Mouse (Mus musculus): ENCODE results near the gene Kif3a. TPM values are rescaled to one million over a fixed set of nuclear protein-coding genes. Genes with fewer than 3 reads are reported as not detected.

Gene Kif3a
- polyA plus RNA-seq, 1 experiment from 2014 or later: 48.2 TPM

GRCm38 (mm10) chr11:53528397-53529252 lies 38.6 kb upstream of the Kif3a start:
- Histone ChIP-seq H3K4me1 (replicated peaks) (peaks cover 25% of the 10 kb centered on the region; the same call in 1 of the 2 replicates), H3K9ac (no peak overlapping the region), H3K4me2 (replicated peaks) (no peak overlapping the region), H3K27me3 (replicated peaks) (no peaks in the 10 kb centered on the region), H3K27ac (no peak overlapping the region), H3K36me3 (0 out of 2 replicates have a peak, but pooled peaks cover 2% of the 10 kb centered on the region), H3K4me3 (replicated peaks) (no peak overlapping the region), H3K9me3 (no peaks in the 10 kb centered on the region)
- no peak for ATAC-seq
- 67% methylated on average over 9 of the region's 9 CpGs for WGBS

DNA sequence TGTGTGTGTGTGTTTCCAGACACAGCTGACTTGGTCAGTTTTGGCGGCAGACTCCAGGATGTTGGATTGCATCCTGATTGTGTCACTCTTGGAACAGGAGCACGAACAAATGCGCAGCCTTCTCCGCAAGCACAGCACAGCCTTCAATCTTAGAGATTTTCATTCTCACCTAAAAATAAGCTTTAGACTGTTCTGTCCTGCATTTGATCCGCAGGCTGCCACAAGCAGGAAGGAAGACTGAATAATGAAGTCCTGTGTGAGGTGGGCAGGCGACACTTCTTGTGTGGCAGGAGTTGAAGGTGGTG lies 38.0 kb upstream of the Kif3a start:
- Histone ChIP-seq H3K9me3 (no peaks in the 10 kb centered on the region), H3K4me3 (replicated peaks) (no peak overlapping the region), H3K9ac (no peak overlapping the region), H3K4me1 (replicated peaks) (peaks cover 21% of the 10 kb centered on the region; the same call in 1 of the 2 replicates), H3K27ac (no peak overlapping the region), H3K36me3 (0 out of 2 replicates have a peak, but pooled peaks cover 3% of the 10 kb centered on the region), H3K4me2 (replicated peaks) (no peak overlapping the region), H3K27me3 (replicated peaks) (no peaks in the 10 kb centered on the region)
- ATAC-seq: no peak
- WGBS: 48% methylated on average over 6 of the region's 6 CpGs

DNA sequence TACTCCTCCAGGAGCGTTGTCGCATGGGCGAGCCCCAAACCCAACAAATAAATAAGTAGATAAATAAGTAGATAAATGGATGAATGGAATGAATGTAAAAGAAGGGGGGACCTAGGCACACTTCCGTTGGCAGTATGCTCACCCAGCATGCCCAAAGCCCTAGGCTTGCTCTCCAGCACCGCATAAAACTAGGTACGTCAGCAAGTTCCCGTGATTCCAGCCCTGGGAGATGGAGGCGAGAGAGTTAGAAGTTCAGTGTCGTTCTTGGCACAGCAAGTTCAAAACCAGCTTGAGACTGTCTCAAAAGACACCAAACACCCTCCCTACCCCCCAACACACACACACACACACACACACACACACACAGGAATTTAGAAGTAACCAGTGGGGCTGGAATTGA lies 37.2 kb upstream of the Kif3a start:
- no peaks in the 10 kb centered on the region for H3K9me3 ChIP-seq
- no peaks in the 10 kb centered on the region for H3K27me3 ChIP-seq (replicated peaks)
- no peak overlapping the region for H3K4me2 ChIP-seq (replicated peaks)
- peaks cover 6% of the 10 kb centered on the region; the same call in 1 of the 2 replicates for H3K36me3 ChIP-seq
- ATAC-seq: no peak
- peaks cover 17% of the 10 kb centered on the region; the same call in 1 of the 2 replicates for H3K4me1 ChIP-seq (replicated peaks)
- 79% methylated on average over 9 of the region's 9 CpGs for WGBS
- H3K4me3 ChIP-seq (replicated peaks): no peak overlapping the region
- no peak overlapping the region for H3K9ac ChIP-seq
- H3K27ac ChIP-seq: no peak overlapping the region

GRCm38 (mm10) chr11:53531578-53532230 lies 35.5 kb upstream of the Kif3a start:
- 92% methylated on average over 10 of the region's 10 CpGs for WGBS

GRCm38 (mm10) chr11:53532231-53532620 lies 35.0 kb upstream of the Kif3a start:
- H3K27me3 ChIP-seq (replicated peaks): no peaks in the 10 kb centered on the region
- no peak overlapping the region for H3K4me3 ChIP-seq (replicated peaks)
- ATAC-seq: no peak
- no peak overlapping the region for H3K4me2 ChIP-seq (replicated peaks)
- WGBS: 89% methylated on average over 1 of the region's 1 CpGs
- peaks cover 27% of the 10 kb centered on the region for H3K36me3 ChIP-seq
- peaks cover 12% of the 10 kb centered on the region; the same call in 1 of the 2 replicates for H3K4me1 ChIP-seq (replicated peaks)
- H3K27ac ChIP-seq: no peak overlapping the region
- no peak overlapping the region for H3K9ac ChIP-seq
- no peaks in the 10 kb centered on the region for H3K9me3 ChIP-seq

More at GRCm38 (mm10) chr11:53531578-53532230, 35.5 kb upstream of the Kif3a start:
- Histone ChIP-seq H3K9ac (no peak overlapping the region), H3K27ac (no peak overlapping the region), H3K4me3 (replicated peaks) (no peak overlapping the region), H3K27me3 (replicated peaks) (no peaks in the 10 kb centered on the region), H3K4me2 (replicated peaks) (no peak overlapping the region), H3K36me3 (peaks cover 22% of the 10 kb centered on the region), H3K4me1 (replicated peaks) (peaks cover 12% of the 10 kb centered on the region; the same call in 1 of the 2 replicates), H3K9me3 (no peaks in the 10 kb centered on the region)
- no peak for ATAC-seq

GRCm38 (mm10) chr11:53539002-53539491 lies 28.1 kb upstream of the Kif3a start:
- no peak for ATAC-seq
- H3K36me3 ChIP-seq: peaks cover 28% of the 10 kb centered on the region
- WGBS: 79% methylated on average over 15 of the region's 15 CpGs
- H3K4me2 ChIP-seq (replicated peaks): no peak overlapping the region
- H3K9ac ChIP-seq: no peak overlapping the region
- H3K27ac ChIP-seq: no peak overlapping the region
- H3K27me3 ChIP-seq (replicated peaks): no peaks in the 10 kb centered on the region
- H3K4me1 ChIP-seq (replicated peaks): no peaks in the 10 kb centered on the region
- no peak overlapping the region for H3K4me3 ChIP-seq (replicated peaks)
- H3K9me3 ChIP-seq: no peaks in the 10 kb centered on the region

- ATAC-seq: no peak
- Histone ChIP-seq H3K9me3 (no peaks in the 10 kb centered on the region), H3K9ac (no peak overlapping the region), H3K4me3 (replicated peaks) (no peak overlapping the region), H3K4me2 (replicated peaks) (no peak overlapping the region), H3K4me1 (replicated peaks) (no peaks in the 10 kb centered on the region), H3K27ac (no peak overlapping the region), H3K36me3 (peaks cover 23% of the 10 kb centered on the region), H3K27me3 (replicated peaks) (no peaks in the 10 kb centered on the region)
- WGBS: 95% methylated on average over 3 of the region's 3 CpGs
Measured at GRCm38 (mm10) chr11:53540394-53540793, 26.8 kb upstream of the Kif3a start.

DNA sequence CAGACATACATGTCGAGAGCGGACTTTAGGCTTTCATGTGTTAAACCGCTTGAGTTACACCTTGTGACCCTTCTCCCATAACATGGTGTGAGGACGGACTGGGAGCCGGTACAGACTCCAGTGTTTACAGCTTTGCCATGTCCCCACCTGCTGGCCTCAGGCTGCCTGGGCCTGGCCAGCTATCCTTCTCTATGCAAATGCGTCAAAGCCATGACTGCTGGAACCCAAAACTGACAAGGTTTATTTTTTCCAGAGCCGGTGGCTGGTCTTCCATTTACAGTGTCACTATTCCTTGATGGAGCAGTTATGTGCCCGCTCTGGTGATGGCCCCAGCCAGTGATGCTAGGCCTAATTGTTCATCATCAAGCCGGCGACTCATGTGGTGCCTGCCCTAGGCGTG lies 26.0 kb upstream of the Kif3a start:
- Histone ChIP-seq H3K4me1 (replicated peaks) (no peaks in the 10 kb centered on the region), H3K36me3 (peaks cover 14% of the 10 kb centered on the region), H3K27ac (no peak overlapping the region), H3K4me3 (replicated peaks) (no peak overlapping the region), H3K9ac (no peak overlapping the region), H3K4me2 (replicated peaks) (no peak overlapping the region), H3K9me3 (no peaks in the 10 kb centered on the region), H3K27me3 (replicated peaks) (no peaks in the 10 kb centered on the region)
- no peak for ATAC-seq
- WGBS: 77% methylated on average over 11 of the region's 11 CpGs

GRCm38 (mm10) chr11:53543021-53543420 lies 24.2 kb upstream of the Kif3a start:
- H3K36me3 ChIP-seq: no peaks in the 10 kb centered on the region
- no peak overlapping the region for H3K4me2 ChIP-seq (replicated peaks)
- no peak for ATAC-seq
- peaks cover 3% of the 10 kb centered on the region; the same call in 1 of the 2 replicates for H3K4me1 ChIP-seq (replicated peaks)
- no peaks in the 10 kb centered on the region for H3K9me3 ChIP-seq
- no peak overlapping the region for H3K9ac ChIP-seq
- H3K27me3 ChIP-seq (replicated peaks): no peaks in the 10 kb centered on the region
- 48% methylated on average over 7 of the region's 7 CpGs for WGBS
- no peak overlapping the region for H3K27ac ChIP-seq
- no peak overlapping the region for H3K4me3 ChIP-seq (replicated peaks)

- Histone ChIP-seq H3K4me3 (replicated peaks) (no peak overlapping the region), H3K36me3 (no peaks in the 10 kb centered on the region), H3K27me3 (replicated peaks) (no peaks in the 10 kb centered on the region), H3K9ac (no peak overlapping the region), H3K4me1 (replicated peaks) (peaks cover 3% of the 10 kb centered on the region; the same call in 1 of the 2 replicates), H3K4me2 (replicated peaks) (no peak overlapping the region), H3K27ac (no peak overlapping the region), H3K9me3 (no peaks in the 10 kb centered on the region)
- WGBS: 45% methylated on average over 6 of the region's 6 CpGs
- ATAC-seq: no peak
Measured at GRCm38 (mm10) chr11:53546271-53546670, 20.9 kb upstream of the Kif3a start.

DNA sequence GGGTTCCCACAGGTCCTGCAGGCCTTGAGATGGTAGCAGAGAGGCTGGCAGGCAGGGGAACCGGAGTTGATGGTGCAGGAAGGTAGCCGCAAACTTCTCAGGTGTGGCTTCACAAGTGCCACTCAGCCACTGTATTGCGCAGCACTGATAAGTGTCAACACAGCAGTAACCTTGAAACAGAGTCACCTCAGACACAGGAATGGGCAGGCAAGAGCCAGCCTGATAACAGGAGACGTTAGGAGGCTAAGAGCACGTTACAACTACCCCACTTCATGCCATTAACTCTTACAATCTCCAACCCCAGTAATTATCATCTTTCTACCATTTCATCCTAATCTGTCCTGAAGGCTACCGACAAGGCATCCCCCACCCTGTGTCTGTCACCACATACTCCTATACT lies 19.6 kb upstream of the Kif3a start:
- peak; percentile 58; the same call in 1 of the 2 replicates for ATAC-seq

DNA sequence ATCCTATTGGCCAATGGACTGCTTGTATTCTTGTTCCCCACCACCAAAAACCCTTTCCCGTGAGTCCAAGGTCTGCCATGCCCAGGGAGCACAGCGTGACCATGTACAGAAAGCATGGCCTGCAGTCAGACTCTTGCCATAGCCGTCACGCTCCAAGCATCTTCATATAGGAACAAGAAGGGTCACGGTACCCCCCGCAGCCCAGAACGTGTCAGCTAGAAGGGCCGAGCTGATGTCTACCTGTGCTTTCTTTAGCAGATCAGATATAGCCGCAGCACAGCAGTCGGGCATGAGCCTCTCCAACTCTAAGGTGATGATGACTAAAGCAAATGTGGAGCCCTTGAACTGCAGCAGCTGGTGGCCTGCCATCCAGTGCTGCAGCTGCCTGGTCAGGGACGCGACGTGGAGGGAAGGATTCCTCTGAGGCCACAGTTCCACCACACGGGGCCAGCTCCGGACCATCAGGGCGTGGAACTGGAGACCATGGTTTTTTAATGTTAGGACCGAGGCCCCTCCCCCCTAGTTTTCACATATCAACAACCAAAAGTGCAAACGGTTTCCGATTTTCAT lies 19.1 kb upstream of the Kif3a start:
- Histone ChIP-seq H3K9me3 (no peaks in the 10 kb centered on the region), H3K36me3 (no peaks in the 10 kb centered on the region), H3K4me3 (replicated peaks) (no peak overlapping the region), H3K4me2 (replicated peaks) (no peak overlapping the region), H3K4me1 (replicated peaks) (peaks cover 3% of the 10 kb centered on the region; the same call in 1 of the 2 replicates), H3K9ac (no peak overlapping the region), H3K27me3 (replicated peaks) (no peaks in the 10 kb centered on the region), H3K27ac (no peak overlapping the region)
- 82% methylated on average over 19 of the region's 19 CpGs for WGBS
- ATAC-seq: no peak

More for the DNA sequence above, 19.6 kb upstream of the Kif3a start:
- Histone ChIP-seq H3K9ac (no peak overlapping the region), H3K4me1 (replicated peaks) (peaks cover 3% of the 10 kb centered on the region; the same call in 1 of the 2 replicates), H3K27ac (no peak overlapping the region), H3K4me3 (replicated peaks) (no peak overlapping the region), H3K36me3 (no peaks in the 10 kb centered on the region), H3K9me3 (no peaks in the 10 kb centered on the region), H3K4me2 (replicated peaks) (no peak overlapping the region), H3K27me3 (replicated peaks) (no peaks in the 10 kb centered on the region)
- 64% methylated on average over 6 of the region's 6 CpGs for WGBS
